Mouse (Mus musculus) heart, adult 9 months (tissue): ENCODE data around the gene BC037034.
A peak's percentile ranks its signal among the peaks of the same experiment; 100 is the strongest.

Experiments
- DNase-seq, 2 experiments: peaks; one replicate each; pipeline ENCODE4 v3.0.0; 2022; ENCODE audit warnings: low spot score in 2 of 2

Gene BC037034

DNA sequence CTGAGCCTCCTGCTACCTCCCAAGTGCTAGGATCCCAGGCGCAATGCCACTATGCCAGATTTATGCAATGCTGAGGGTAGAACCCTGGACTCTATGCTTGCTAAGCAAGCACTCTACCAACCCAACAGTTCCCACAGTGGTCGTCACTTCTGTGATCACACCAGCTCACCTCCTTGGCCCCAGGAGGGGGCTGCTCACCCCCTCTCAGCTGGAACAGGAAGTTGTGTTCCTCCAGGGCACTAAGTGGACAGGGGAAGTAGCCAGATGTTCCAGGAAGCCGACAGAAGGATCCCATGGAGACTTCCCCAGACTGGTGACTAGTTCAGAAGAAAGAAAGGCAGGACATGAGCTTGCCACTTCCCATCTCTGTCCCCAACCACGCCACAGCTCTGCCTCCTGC, 1.8 kb downstream of the BC037034 start:
- peak in 1 of 2 experiments; percentile 39 for DNase-seq

DNA sequence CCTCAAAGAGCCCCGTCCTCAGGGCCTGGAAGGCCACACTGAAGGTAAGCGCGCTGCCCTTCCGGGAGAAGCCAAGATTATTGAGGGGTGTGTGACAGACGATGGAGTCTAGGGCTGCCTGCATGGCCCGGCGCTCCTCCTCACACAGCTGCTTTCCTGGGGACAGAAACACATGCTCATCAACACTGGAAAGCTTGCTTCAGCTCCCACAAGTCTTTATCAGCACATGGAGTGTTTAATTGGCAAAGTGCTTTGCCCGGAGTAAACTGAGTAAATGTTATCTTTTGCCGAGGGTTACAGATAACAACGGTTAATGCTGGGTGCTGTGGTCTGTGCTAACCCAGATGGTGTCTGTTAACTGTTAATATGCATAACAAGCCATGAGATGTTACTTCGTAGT, 3.0 kb downstream of the BC037034 start:
- no peak for DNase-seq

DNA sequence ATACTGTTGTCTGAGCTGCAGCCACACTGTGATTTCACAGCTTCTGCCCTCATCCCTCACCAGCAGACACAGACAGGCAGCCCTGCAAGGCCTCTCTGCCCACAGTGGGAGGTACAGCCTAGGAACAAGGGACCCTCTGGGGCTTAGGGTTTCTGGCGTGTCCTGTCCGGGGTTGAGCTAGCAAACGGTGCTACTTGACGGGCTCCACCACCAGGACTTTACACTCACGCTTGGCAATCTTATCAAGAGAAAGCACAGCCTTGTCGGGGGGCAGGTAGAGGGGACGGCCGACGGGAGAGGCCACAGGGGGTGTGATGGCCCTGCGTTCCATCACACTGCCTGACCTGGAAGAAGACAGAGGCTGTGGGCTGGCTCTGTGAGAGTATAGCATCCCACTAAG, 3.8 kb downstream of the BC037034 start:
- no peak for DNase-seq

- DNase-seq = no peak
These were observed 4.8 kb downstream of the BC037034 start for GRCm38 (mm10) chr5:138258993-138259392.

- no peak for DNase-seq
These were observed 5.3 kb downstream of the BC037034 start for GRCm38 (mm10) chr5:138258542-138258941.

DNA sequence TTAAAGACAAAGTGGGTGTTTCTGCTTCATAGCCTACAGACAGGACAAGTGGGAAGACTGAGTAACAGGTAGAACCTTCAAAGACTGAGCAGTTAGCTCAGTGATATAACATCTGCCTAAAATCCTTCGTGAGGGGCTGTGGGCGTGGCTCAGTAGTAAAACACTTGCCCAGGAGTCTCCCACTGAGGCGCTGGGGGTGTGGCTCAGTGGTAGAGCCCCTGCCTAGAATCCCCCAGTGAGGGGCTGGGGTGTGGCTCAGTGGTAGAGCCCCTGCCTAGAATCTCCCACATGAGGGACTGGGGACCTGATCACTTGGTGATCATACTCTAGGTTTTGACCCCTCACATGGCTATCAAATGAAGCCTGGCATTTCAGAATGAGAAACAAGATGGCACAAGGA, 5.8 kb downstream of the BC037034 start:
- no peak for DNase-seq

GRCm38 (mm10) chr5:138257585-138257978, 6.3 kb downstream of the BC037034 start:
- DNase-seq = no peak

DNA sequence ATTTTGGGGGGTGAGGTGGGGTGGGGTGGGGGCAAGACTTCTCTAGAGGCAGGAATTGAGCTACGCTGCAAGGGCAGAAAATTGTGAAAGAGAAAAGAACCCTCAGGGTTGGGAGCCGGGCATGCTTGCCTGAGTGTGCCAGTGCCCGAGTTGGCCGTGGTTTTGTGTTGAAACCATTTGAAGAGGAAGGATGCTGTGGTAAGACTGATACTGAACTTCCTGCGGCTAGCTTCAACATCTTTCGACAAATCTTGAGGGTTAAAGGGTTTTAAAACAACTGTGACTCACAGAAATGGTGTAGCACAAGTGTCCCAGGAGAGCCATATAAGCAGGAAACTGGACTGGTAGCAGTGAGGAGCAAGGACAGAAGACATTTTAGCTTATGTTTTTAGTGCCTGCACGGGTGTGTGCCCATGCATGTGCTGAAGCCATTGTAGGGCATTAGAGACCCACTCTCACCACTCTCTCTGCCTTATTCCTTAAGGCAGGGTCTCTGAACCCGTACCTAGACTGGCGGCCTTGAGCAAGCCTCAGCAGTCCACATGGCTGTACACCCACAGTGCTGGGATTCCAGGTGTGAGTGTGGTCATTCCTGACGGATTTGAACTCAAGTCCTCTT, 6.8 kb downstream of the BC037034 start:
- no peak for DNase-seq

DNA sequence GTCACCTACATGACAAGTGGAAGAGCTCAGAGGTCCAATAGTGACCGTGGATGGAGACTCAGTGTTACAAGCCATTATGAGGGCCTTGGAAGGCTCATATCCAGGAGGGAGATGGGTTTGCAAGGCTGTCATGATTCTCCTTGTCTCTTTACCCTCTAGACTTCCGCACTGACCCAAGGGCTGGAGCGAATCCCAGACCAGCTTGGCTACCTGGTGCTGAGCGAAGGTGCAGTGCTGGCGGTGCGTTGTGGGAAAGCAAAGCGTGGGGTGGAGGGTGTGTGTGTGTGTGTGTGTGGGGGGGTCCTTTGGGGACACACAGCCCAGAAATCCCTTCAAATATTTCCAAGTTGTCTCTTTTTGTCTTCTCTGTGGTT, 7.8 kb downstream of the BC037034 start:
- DNase-seq = no peak

DNA sequence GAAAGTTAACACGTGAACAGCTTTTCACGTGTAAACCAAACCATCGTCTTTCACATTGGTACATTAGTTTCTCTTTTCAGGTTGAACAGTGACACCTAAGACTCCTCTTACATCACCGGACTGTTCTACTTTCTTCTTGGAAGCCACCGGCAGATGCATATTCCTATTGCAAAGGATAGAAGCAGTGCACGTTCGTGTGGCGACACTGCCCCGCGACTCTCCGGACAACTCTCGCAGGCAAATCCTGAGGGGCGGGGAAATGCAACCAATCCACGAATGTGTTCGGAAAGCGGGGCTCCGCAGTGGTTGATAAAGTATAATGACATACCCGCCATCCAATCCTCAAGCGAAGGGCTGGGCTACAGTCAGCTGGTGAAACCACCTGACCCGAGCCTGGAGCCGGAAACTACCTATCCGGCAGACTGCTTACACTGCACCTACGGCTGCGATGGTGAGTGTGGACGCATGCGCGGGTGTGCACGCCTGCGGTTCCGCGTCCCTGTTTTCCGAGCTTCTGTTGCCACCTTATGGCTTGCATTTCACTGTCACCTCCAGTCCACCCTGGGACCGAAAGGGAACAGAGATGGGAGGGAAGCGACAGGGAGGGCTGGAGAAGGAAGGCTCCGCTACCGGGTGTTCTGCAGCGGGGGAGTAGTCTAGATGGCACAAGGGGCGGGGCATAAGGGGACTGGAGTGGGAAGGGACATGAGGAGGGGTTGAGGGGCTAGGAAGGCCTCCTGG, 8.3 kb downstream of the BC037034 start, which contains the start of gene Lamtor4:
Lamtor4 (plus strand) TSS at position 130 of the 741 bp plus-strand sequence.
- peak; percentile 98 to 99 for DNase-seq

- DNase-seq = no peak
These were observed 10.8 kb downstream of the BC037034 start for GRCm38 (mm10) chr5:138253061-138253460.

GRCm38 (mm10) chr5:138251144-138251543, 12.7 kb downstream of the BC037034 start:
- DNase-seq = no peak

DNA sequence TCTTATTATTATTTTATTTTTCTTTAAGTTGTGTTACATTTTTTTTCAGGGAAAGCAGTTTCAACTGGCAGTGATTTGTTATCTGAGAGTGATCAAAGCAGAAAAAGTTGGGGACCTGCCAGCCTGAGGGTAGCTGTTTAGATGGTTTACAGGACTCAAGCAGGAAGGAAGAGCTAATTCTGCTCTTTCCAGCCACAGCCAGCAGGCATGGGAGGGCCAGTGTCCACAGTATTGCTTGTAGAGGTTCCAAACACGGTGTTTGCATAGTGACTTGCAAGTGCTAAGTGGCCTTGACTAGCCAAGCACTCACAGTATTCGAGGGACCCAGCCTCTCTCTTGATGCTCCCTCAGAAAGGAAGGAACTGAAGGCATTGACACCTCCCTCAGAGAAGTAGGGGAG, 22.3 kb downstream of the BC037034 start:
- no peak for DNase-seq

GRCm38 (mm10) chr5:138234224-138234623, 29.6 kb downstream of the BC037034 start:
- no peak for DNase-seq

- no peak for DNase-seq
These were observed 30.1 kb downstream of the BC037034 start for GRCm38 (mm10) chr5:138233778-138234177.

GRCm38 (mm10) chr5:138229511-138229910, 34.3 kb downstream of the BC037034 start:
- no peak for DNase-seq

DNA sequence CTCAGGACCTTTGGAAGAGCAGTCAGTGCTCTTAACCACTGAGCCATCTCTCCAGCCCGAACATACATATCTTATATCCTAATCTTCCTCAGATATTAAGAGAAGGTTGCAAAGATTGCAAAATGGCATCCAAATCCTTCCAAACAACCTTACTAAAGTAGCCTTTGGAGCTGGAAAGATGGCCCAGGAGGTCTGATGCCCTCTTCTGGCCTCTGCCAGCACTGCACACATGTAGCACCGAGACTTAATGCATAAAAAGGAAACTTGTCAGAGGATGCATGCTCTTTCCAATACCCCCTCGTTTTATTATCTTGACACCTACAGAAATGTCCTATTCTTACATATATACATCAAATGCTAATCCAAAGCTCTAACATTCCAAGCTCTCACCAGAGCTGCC, 35.8 kb downstream of the BC037034 start:
- DNase-seq = no peak

GRCm38 (mm10) chr5:138227367-138227766, 36.5 kb downstream of the BC037034 start:
- DNase-seq = peak in 1 of 2 experiments; percentile 43

- no peak for DNase-seq
These were observed 37.3 kb downstream of the BC037034 start for GRCm38 (mm10) chr5:138226491-138226890.

- no peak for DNase-seq
These were observed 38.1 kb downstream of the BC037034 start, which contains the start of gene Nxpe5 for GRCm38 (mm10) chr5:138225700-138226099. TSS of gene Nxpe5 (plus strand) at chr5:138225898.

DNA sequence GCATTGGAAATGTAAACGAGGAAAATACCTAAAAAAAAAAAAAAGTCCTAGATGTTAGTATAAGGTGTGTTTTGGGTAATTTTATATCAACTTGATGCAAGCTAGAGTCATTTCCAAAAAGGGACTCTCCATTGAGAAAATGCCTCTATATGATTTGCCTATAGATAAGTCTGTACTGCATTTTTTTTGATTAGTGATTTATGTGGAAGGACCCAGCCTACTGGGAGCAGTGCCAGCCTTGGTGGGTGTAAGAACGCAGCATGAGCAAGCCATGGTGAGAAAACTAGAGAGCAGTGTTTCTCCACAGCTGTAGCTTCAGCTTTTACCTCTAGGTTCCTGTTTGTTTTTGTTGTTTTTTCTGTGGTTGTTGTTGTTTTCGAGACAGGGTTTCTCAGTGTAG, 40.5 kb downstream of the BC037034 start:
- DNase-seq = no peak

DNA sequence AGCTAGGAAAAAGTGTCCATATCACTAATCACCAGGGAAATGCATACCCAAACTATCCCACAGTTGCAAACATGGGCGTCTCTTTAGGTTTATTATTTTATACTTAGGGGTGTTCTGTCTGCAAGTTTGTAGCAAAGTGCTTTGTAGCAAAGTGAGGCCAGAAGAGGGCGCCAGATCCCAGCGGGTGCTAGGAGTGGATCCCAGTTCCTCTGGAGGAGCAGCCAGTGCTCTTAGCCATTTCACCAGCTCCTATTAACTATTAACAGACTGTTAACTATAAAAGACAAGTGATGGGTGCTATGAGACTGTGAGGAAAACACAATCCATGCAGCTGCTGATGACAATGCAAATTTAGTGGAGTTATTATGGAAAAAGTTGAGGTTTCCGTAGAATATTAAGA, 41.7 kb downstream of the BC037034 start:
- peak; percentile 61 to 68 for DNase-seq

DNA sequence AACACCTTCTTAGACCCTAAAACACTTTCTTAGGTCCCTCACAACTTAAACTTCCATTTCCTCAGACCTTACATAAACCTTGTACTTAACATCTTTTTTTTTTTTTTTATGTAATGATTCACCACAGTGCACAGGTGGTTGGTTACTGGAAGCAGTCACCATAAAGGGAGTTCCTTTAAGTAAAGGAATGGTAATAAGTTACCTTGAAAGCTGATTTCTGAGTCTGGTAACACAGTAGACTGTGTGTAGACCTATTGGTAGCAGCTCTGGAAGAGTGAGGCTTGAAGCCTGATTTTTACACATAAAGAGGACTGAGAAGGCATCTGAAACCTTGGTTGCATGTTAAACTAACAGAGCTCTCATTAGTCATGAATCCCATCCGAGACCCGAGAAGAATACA, 44.0 kb downstream of the BC037034 start:
- no peak for DNase-seq
